Mouse (Mus musculus): Measurements from ENCODE around the gene Gm42517. TPM values are rescaled to one million over a fixed set of nuclear protein-coding genes. Genes with fewer than 3 reads are reported as not detected.

Gm42517 gene
- polyA plus RNA-seq, 1 experiment from 2014 or later = 0.06 TPM

DNA sequence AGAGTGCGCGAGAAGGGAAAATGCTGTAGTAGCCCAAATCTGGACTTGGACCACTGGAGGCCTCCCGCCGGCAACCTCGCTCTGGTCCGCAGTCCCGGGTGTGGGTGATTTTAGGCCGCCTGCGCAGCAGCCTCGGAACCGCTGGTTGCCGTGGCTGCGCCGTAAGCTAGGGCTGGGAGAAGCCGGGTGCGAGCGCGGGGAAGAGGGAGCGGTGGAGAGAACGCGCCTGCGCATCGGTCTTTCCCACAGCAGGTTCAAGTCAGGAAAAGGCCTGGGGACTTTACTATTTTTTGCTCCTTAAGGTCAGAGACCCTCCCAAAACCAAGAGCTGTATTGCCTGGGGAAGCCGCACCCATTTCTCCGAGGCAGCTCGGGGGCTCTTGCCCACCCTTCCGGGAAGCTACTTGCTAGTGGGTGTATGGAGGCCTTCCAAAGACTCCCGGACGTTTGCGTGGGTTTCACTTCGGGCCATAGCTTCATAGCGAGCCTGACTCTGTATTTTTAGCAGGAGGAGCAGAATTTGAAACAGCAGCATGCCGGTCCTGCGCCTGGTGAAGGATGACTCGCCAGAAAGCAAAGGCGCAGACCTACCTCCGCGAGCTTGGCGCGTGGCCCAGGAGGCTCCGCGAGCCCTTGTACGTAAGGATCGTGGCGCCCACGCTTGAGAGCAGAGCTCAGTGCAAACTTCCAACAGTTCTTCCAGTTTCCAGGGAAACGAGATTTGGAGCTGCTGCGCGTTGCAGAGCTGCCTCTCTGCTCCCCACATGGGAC lies 1.3 kb upstream of the Gm42517 start:
- peaks cover 14% of the 10 kb centered on the region; the same call in 1 of the 2 replicates for H3K4me1 ChIP-seq (ENCODE audit: insufficient read depth, low read depth, low read length)
- no peak overlapping the region for H3K27ac ChIP-seq (ENCODE audit: low read length)
- peaks cover 66% of the 10 kb centered on the region for H3K27me3 ChIP-seq (replicated peaks; ENCODE audit: insufficient read depth, low read length)
- TF ChIP-seq CTCF (IDR thresholded peaks at IDR 0.05) = no peak
- no peak for TF ChIP-seq EP300 (IDR thresholded peaks at IDR 0.05)
- DNase-seq (ENCODE audit: low spot score) (peak; percentile 26), ATAC-seq (no peak)
- H3K4me3 ChIP-seq (ENCODE audit: low read depth, low read length) = peak overlapping the region; percentile 45
- 1% methylated on average over 49 of the region's 49 CpGs for WGBS
- H3K36me3 ChIP-seq (ENCODE audit: insufficient read depth, low read length) = no peaks in the 10 kb centered on the region
- no peaks in the 10 kb centered on the region for H3K9me3 ChIP-seq (ENCODE audit: low read length)
- no peak overlapping the region for H3K9ac ChIP-seq (replicated peaks; ENCODE audit: low read depth)
- peak overlapping the region; percentile 61 for H3K4me2 ChIP-seq (replicated peaks; ENCODE audit: low read depth, low read length)

- DNase-seq (ENCODE audit: low spot score) (no peak), ATAC-seq (no peak)
- no peak overlapping the region for H3K9ac ChIP-seq (replicated peaks; ENCODE audit: low read depth)
- no peak for TF ChIP-seq CTCF (IDR thresholded peaks at IDR 0.05)
- TF ChIP-seq EP300 (IDR thresholded peaks at IDR 0.05) = no peak
- H3K4me2 ChIP-seq (replicated peaks; ENCODE audit: low read depth, low read length) = peak overlapping the region; percentile 61
- no peak overlapping the region for H3K27ac ChIP-seq (ENCODE audit: low read length)
- H3K27me3 ChIP-seq (replicated peaks; ENCODE audit: insufficient read depth, low read length) = peaks cover 66% of the 10 kb centered on the region
- H3K36me3 ChIP-seq (ENCODE audit: insufficient read depth, low read length) = no peaks in the 10 kb centered on the region
- WGBS = 7% methylated on average over 6 of the region's 6 CpGs
- peak overlapping the region; percentile 45 for H3K4me3 ChIP-seq (ENCODE audit: low read depth, low read length)
- H3K4me1 ChIP-seq (ENCODE audit: insufficient read depth, low read depth, low read length) = peaks cover 14% of the 10 kb centered on the region; the same call in 1 of the 2 replicates
- no peaks in the 10 kb centered on the region for H3K9me3 ChIP-seq (ENCODE audit: low read length)
Measured at GRCm38 (mm10) chr5:108368446-108368845, 724 bp upstream of the Gm42517 start.

- H3K36me3 ChIP-seq (ENCODE audit: insufficient read depth, low read length) = no peaks in the 10 kb centered on the region
- 3% methylated on average over 54 of the region's 100 CpGs for WGBS
Measured at GRCm38 (mm10) chr5:108366984-108367841, 509 bp downstream of the Gm42517 start.

DNA sequence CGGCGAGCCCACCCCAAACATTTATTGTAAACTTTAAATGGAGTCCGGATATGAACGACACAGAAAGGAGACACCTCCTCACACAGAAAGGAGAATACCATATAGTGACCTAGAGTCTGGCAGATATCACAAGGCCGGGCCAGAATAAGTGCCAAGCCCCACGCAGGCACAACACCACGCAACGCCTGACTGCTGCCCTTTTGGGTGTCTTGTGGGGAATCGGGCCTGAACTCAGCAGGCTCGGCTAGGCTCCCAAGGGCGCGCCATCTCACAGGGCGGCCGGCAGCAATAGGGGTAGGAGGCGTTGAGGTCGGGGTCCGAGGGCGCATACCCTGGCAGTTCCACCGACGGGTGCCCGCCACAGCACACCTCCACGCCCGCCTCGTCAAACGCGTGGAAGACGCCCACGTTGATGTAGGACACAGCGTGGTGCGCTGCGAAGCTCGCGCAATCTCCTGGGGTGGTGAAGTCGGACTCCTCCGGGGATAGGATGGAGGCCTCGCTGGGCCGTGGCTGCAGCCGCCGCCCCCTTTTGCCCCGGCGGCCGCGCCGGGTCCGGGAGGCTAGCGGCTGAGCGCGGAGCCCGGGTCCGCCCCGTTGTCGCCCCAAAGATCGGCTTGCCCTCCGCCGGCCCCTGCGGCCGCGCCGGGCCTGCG lies 1.3 kb downstream of the Gm42517 start:
- Histone ChIP-seq H3K27ac (ENCODE audit: low read length) (no peak overlapping the region), H3K9me3 (ENCODE audit: low read length) (no peaks in the 10 kb centered on the region), H3K4me2 (replicated peaks; ENCODE audit: low read depth, low read length) (peak overlapping the region; percentile 92), H3K4me1 (ENCODE audit: insufficient read depth, low read depth, low read length) (peaks cover 14% of the 10 kb centered on the region; the same call in 1 of the 2 replicates), H3K4me3 (ENCODE audit: low read depth, low read length) (peak overlapping the region; percentile 54), H3K27me3 (replicated peaks; ENCODE audit: insufficient read depth, low read length) (peaks cover 62% of the 10 kb centered on the region), H3K9ac (replicated peaks; ENCODE audit: low read depth) (no peak overlapping the region), H3K36me3 (ENCODE audit: insufficient read depth, low read length) (no peaks in the 10 kb centered on the region)
- TF ChIP-seq EP300 (IDR thresholded peaks at IDR 0.05) = no peak
- no peak for TF ChIP-seq CTCF (IDR thresholded peaks at IDR 0.05)
- 3% methylated on average over 45 of the region's 60 CpGs for WGBS
- ATAC-seq (peak; percentile 43), DNase-seq (ENCODE audit: low spot score) (no peak)

More at GRCm38 (mm10) chr5:108366984-108367841, 509 bp downstream of the Gm42517 start:
- DNase-seq (ENCODE audit: low spot score) = peak; percentile 49
- no peaks in the 10 kb centered on the region for H3K9me3 ChIP-seq (ENCODE audit: low read length)
- peak overlapping the region; percentile 92 for H3K4me2 ChIP-seq (replicated peaks; ENCODE audit: low read depth, low read length)
- no peak overlapping the region for H3K9ac ChIP-seq (replicated peaks; ENCODE audit: low read depth)
- H3K4me3 ChIP-seq (ENCODE audit: low read depth, low read length) = peak overlapping the region; percentile 54
- peaks cover 66% of the 10 kb centered on the region for H3K27me3 ChIP-seq (replicated peaks; ENCODE audit: insufficient read depth, low read length)
- TF ChIP-seq CTCF (IDR thresholded peaks at IDR 0.05) = peak; percentile 22; the same call in 1 of the 2 replicates
- TF ChIP-seq EP300 (IDR thresholded peaks at IDR 0.05) = no peak
- peak; percentile 62 for ATAC-seq
- H3K27ac ChIP-seq (ENCODE audit: low read length) = no peak overlapping the region
- H3K4me1 ChIP-seq (ENCODE audit: insufficient read depth, low read depth, low read length) = peaks cover 14% of the 10 kb centered on the region; the same call in 1 of the 2 replicates

DNA sequence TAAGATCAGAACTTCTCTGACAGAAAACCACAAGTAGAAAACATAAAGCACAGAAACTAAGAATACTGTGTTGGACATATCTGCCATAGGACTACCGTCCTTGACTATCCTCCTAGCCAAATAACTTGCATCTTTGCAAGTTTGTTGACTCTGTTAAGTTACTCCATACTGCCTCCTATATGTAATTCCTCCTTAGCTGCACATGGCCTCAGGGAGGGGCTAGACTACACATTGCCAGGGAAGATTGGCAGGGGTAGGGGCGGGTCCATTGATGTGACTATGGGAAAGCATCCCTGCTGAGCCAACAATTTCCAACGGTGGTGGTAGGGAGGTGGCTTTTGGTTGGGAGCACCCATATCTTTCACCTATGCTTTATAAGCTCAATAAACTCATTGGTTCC lies 5.4 kb downstream of the Gm42517 start:
- WGBS = 32% methylated on average over 3 of the region's 3 CpGs
- DNase-seq (ENCODE audit: low spot score) (no peak), ATAC-seq (no peak)
- Histone ChIP-seq H3K9me3 (ENCODE audit: low read length) (no peaks in the 10 kb centered on the region), H3K27ac (ENCODE audit: low read length) (no peak overlapping the region), H3K27me3 (replicated peaks; ENCODE audit: insufficient read depth, low read length) (peaks cover 26% of the 10 kb centered on the region), H3K4me2 (replicated peaks; ENCODE audit: low read depth, low read length) (no peak overlapping the region), H3K4me3 (ENCODE audit: low read depth, low read length) (no peak overlapping the region), H3K9ac (replicated peaks; ENCODE audit: low read depth) (no peak overlapping the region), H3K36me3 (ENCODE audit: insufficient read depth, low read length) (no peaks in the 10 kb centered on the region), H3K4me1 (ENCODE audit: insufficient read depth, low read depth, low read length) (peaks cover 8% of the 10 kb centered on the region; the same call in 1 of the 2 replicates)
- TF ChIP-seq EP300 (IDR thresholded peaks at IDR 0.05) = no peak
- TF ChIP-seq CTCF (IDR thresholded peaks at IDR 0.05) = peak; percentile 26

Measured in lung, postnatal 0 days (tissue).